Mouse (Mus musculus) gastrocnemius, postnatal 36 days (tissue): ENCODE measurements at regions not wholly inside any gene's neighbourhood (a gene's known extent, or its start where the extent isn't known, plus 50 kb on each side); places are given as distances from the start of the nearest gene placed in this dataset.
A peak's percentile ranks its signal among the peaks of the same experiment; 100 is the strongest.

Experiments used
- DNase-seq, 2 experiments: peaks; one replicate each; pipeline ENCODE4 v3.0.0; 2022
- intact Hi-C: fragments of 180-260 bp; cut with DNase I; formaldehyde crosslinking; loops from one replicate; pipeline ENCODE4 v1.15.1; 2025

DNA sequence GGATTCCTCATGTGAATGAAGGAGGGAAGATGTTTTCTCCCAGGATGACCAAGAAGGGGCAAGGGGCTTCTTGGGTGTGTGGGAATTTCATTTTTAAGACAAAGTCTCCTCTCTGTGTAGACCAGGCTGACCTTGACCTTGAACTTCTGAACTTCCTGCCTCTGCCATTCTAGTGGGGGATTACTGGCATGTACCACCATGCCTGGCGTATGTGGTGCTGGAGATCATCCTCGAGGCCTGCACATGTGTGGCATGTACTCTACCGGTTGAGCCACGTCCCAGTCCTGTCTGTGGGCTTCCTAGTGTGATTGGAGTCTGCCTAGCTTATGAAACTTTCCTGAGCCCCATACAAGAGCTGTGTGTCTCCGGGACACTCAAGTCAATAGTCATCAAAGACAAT is 131.9 kb upstream of the Jade1 start:
- no peak for DNase-seq
- intact Hi-C loops: no loop called here

DNA sequence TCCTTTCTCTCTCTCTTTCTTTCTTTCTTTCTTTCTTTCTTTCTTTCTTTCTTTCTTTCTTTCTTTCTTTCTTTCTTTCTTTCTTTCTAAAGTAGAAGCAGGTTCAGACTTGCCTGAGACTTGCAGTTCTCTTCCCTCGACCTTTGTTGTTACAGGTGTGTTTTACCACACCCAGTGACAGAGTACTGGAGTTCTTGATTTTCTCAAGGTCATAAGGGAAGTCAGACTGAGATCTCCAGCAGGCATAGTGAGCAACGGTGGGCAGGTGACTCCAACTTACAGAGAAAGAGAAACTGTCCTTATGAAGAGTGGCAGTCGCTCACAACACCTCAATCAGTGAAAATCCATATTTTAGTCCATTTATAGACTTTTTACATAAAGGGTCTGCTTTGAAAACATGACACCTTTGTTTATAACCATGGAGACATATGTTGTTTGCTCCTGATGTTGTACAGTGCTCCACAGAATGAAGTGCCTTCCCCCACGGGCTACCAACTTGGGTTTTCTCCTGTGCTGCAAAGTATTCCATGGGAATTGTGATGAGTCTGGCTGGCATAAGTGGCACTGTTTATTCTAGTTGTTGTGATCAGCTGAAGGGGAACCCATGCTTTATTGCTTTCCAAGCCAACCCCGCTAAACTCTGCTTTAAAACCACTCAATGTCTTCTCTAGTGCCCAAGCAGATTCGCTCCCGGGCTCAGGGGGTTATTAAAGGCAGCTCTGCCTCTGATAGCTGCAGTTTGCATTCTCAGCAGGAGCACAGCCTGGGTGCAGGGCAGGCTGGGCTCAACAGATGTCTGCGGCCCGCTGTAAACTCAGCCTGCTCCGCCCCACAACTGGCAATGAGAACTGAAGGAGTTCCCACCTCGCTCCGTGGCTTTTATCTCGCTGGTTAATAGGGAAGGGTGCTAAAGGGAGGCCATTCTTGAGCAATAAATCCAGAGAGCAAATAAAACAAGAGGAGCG is 132.6 kb upstream of the Jade1 start:
- intact Hi-C loops: no loop called here
- no peak for DNase-seq

DNA sequence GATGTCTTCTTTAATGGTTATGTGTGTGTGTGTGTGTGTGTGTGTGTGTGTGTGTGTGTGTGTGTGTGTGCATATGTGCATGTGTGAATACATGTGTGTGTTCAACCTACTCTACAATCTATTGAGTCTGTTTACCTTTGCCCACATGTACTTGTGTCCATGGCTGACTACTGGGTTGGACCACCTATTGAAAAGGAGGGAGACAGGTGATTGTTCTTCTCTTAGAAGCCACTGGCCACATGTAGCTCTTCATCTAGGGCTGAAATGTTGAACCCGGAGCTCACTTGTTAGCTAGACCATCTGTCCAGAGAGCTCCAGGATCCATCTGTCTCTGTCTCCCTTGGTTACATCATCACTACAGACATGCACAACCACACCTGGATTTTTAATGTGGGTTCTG is 141.8 kb upstream of the Jade1 start:
- no peak for DNase-seq
- intact Hi-C loops: no loop called here

DNA sequence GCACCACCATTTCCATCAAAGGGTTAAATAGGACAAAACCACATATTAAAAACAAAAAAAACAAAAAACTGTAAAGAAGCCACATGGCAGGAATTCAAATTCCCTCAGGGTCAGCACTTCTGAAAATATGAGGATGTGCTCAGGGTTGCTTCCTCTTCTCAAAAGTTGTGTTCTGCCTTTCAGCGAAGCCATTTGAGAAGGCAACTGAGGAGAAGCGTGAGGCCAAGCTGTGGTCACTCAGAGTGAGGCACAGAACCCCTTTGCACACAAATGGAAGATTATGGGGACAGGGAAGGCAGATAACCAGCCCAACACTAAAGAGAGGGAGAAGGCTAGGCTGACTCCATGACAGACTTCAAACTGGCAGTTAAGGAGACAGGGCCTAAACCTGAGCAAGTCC is 142.8 kb upstream of the Jade1 start:
- DNase-seq: no peak
- intact Hi-C loops: no loop called here

DNA sequence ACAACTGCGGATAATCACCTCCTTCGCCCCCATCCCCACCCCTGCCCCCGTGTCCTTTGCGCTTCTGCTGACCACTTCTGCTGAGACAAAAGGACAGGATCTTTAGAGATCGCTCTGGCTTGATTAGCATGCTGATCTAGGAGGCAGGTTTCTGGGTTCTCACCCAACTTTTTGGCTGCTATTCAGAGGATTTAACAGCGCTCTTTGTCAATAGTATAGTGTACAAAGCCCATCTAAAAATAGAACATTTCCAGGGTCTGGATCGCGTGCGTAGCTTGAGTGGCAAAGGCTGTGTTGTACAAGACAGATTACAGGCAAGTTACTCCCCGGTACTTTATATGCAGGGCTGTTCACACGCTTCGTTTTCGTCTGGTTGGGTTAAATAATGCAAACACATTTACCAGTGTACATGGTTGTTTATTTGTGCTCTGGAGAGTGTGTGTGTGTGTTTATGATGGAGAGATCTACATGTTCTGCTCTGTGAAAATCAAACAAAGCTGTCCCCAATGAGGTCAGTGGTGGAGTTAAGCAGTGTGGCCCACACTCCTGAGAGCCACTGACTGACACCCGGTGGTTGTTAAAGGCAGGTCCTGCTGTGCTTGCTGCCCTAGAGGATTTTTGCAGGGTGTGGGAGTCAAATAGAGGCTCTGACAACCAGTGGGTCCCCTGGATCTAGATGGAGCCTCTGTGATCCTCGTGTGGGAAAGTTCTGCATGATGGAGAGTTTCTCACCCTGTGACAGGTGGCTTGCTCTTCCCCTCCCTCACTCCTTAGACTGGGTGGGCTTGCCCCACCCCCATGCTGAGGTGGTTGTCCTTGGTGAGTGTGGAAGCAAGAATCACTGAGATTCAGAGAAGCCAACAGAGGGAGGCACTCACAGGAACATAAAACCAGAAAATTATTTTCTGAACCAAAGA is 146.5 kb upstream of the Jade1 start:
- DNase-seq: no peak
- intact Hi-C loops: loop anchor here (5.0 kb wide), 1 partner anchor 42 kb away; no protein-coding TSS in a partner anchor

DNA sequence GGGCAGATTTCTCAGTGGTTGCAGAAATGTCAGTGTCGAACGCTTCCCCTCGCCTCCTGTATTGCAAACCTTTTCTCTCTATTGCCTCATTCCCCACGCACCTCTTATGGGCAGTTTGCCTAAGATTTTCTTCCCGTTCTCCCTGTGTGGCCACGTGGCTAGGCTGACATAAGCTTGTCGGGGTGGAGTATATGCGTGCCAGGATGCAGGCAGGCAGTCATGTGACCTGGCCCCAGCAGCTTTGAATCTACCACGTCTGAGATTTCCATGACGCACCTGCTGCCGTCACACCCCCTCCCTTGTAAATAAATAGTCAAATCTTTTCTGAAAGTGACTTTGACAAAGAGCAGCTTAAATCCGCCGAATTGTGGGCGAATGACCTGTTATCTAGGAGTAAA is 147.1 kb upstream of the Jade1 start:
- intact Hi-C loops: loop anchor here (5.0 kb wide), 1 partner anchor 41 kb away; no protein-coding TSS in a partner anchor
- peak in 1 of 2 experiments; percentile 9 for DNase-seq

DNA sequence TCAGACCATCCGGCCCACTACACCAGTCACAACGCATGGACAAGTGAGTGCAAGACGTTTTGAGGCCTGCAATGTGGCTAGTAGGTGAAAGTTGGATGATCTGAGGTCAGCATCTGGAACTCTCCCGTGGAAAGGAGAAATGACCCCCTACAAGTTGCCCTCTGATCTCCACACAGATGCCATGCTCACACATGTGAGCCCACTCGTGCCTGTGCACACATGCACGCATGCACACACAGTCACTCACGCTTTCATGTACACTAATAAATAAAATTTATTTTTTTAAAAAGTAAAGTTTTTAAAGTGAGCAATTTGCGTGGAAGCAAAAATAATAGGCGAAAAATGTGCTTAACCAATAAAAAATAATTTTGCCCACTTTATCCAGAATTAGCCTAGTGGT is 147.5 kb upstream of the Jade1 start:
- DNase-seq: no peak
- intact Hi-C loops: loop anchor here (5.0 kb wide), 1 partner anchor 41 kb away; no protein-coding TSS in a partner anchor

DNA sequence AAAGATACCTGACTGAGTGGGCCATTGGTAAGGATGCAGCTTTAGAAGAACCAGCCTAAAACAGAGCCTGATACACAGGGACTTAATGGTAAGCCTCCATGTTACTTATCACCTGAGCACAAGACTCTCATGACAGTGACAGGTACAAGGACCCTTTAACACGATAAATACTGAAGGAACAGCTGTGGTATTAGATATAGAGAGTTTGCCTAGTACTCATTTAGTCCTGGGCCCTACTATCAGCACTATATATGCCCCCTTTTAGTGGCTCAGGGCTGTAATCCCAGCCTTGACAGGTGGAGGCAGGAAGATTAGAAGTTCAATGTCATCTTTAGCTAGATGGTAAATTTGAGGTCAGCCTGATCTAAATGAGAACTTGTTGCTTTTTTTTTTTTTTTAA is 148.0 kb upstream of the Jade1 start:
- intact Hi-C loops: loop anchor here (5.0 kb wide), 1 partner anchor 40 kb away; no protein-coding TSS in a partner anchor
- no peak for DNase-seq

DNA sequence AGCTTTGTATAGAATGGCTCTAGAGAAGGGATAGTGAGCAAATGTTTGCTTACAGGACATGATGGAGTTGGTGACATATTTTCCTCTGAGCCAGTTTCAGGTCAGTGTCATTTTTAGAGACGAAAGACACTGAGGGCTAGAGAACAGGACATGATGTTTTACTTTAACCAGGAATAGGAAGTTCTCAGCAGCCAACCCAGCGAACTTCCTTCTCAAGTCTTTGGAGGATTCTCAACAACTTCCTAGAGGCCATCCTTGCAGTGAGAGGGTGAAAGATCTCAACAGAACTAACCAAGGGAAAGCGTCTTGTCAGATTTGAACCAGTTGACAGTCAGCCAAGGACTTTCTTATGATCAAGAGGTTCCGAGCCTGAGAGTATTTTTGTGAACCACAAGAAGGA is 153.7 kb upstream of the Jade1 start:
- intact Hi-C loops: no loop called here
- no peak for DNase-seq

DNA sequence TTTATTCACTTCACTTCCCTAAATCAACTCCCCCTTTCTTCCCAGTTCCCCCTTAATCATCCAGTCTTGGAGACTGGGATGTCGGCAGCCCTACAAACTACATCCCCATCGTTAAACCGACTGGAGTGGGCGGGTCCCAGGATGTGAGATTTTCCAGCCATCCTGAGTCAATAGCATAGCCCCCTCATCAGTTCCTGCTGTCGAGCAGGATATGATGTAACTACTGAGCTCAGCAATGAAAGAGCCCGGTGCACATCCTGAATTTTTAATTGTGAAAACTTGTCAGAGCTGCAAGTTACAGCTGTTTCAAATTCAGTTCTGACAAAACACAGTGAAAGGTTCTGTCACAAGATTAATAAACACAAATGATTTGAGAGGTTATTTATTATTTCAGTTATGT is 165.7 kb upstream of the Jade1 start:
- intact Hi-C loops: no loop called here
- DNase-seq: no peak

DNA sequence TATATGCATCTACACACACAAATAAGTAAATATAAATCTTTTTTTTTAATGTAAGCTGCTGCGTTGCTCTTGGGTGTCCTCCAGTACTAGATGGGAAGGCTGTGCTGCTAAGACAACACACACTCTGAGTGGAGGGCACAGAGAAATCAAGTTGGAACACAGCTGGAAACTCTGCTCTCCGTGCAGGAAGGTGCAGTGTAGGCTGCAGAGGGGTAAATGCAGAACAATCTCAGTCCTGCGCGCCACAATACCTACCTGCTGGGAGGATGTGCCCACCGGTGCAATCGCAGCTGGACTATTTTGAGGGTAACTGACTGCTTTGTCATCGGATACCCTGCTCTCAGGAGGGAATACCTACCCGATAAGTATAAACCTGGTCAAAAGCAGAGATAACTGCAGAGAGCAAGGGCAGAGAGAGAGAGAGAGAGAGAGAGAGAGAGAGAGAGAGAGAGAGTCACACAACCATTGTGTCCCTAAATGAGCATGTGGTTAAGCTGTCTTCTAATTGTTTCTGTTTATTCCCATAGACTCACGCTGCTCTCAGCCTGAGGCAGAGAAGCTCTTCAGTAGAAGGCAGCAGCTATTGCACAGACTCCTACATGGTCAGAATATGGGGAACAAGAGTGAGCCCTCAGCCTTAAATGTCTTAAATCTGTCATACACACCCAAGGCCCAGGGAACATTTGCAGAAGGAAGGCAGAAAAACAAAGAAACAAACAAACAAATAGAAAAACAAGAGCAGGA is 167.9 kb upstream of the Jade1 start:
- no peak for DNase-seq
- intact Hi-C loops: no loop called here

DNA sequence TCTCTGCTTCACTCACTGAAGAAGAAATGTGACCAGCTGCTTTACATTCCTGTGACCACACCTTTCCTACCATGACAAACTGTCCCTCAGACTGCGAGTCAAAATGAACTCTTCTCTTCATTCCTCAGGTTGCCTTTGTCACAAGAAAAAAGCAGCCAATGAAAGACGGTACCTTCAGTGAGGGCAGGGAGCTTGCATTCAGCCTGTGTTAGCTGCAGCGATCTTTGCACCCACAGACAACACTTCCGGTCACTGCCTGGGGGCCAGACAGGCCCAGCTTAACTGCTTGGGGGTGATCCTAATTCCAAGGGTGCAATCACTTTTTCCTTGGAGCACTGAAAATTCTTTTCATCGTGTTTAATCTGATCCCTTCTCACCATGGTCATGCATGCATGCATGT is 169.2 kb upstream of the Jade1 start:
- intact Hi-C loops: no loop called here
- no peak for DNase-seq

DNA sequence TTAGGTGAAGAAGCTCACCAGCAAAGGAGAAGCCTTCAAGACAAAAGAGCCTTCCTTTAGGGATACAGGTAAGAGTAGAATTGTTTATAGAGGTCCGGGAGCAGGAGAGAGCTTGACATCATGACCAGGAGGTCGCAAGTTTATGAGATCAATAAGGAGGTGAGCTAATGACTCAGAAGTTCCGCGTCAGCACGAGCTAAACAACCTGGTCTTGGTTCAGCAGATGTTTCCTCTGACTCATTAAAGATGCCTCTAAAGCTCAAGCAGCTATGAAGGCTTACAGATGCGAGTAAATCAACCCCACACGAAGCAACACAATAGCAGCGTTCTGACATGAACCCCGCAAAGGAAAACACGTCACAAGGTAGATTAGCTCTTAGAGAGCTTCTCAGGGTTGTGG is 171.1 kb upstream of the Jade1 start:
- intact Hi-C loops: no loop called here
- DNase-seq: no peak

DNA sequence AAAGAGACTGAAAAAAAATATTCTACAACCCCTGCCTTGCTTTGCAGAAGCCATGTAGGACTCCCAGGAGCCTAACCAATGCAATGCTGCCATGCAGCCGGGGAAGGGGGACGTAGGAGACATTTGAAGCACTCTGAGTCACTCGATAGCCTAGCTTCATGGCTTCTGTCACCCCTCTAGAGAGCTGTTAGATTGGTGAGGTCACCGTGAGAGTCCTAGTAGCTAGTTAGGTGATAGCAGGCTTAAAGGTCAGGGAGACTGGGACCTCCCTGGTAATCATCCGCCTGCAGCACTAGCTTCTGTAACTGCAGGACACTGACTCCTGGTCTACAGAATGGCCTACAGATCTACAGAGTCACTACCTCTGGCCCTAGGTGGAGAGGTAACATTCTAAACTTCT is 177.0 kb upstream of the Jade1 start:
- intact Hi-C loops: no loop called here
- DNase-seq: no peak

DNA sequence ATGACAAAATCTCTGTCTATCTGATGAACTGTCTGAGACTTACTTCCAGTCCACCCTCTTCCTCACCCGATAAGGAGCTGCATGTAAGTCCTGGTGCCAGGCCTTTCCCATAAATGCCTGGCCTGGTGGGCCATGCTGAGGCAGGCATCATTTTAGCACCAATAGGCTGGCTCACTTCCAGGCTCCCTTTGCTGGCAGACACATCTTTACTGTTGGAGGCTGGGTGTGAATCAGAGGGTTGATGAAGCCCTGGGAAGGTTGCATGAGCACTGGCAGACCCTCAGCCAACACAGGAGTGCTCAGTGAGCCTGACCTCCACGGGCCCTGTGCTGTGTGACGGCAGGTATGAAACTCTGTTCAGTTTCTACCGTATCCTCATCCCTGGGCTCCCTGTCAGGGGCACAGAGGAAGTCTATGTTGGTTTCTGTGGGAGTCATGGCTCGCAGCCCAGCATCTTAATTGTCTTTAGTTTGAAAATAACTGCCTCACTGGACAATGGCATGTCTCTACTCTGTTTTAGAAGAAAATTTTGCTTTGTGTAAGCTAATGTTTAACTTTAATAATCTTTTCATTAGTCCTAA is 177.6 kb upstream of the Jade1 start:
- intact Hi-C loops: no loop called here
- DNase-seq: no peak

DNA sequence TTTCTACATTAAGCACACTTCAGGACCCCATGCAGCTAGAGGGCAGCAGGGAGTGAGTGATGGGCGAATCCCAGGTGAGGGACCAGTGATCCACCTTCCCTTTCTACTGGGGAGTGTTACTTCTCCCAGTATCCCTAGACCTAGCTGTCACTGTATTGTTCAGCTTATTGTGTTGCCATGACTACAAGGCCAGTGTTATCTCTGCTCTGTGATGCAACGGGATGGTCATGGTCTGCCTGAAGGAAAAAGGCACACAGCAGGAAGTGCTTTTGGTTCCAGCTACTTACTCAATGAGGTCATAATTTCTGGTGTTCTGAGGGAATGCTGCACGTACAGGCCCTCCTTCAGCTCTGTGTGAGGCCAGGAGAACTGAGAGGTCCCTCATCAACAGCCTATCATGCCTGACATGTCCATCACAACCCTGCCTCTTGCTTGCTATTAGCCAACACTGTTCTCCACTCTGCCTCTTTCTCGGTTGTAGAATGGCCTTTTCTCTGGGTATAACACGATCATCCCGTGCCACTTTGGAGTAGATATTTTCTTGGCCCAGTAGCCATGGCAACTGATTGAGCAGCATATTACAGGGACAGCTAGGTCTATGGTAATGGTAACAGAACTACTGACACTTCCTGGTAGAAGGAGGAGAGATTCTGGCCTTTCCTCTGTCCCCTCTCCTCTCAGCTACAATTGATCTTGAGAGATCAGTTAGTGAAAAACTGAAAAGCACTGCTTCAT is 178.5 kb upstream of the Jade1 start:
- DNase-seq: no peak
- intact Hi-C loops: no loop called here

DNA sequence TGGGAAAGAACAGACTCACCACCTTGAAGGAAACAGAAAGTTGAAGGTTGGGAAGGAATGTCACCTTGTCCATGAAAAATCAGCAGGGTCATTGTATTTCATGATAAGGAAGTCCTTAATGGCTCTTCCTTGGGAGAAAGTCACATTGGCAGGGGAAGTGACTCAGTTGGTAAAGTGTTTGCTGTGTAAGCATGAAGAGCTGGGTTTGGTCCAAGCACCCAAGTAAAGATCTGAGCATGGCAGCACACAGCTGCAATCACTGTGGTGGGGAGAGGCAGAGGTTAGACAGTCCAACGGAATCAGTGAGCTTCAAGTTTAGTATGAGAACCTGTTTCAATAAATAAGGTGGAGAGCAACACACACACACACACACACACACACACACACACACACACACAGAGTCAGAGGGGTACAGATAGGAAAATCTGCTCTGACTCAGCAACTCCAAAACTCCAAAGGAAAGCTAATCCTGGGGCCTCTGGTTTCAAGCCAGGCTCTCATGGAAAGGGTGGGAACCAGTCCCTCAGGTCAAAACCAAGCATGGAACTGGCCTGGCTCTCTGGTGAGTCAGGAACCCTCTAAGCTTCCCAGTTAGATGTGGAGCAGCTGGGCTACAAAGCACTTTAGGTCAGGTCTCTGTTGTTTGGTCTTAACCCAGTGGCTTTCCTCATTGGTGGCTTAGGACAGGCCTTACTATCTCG is 180.2 kb upstream of the Jade1 start:
- intact Hi-C loops: no loop called here
- DNase-seq: no peak

DNA sequence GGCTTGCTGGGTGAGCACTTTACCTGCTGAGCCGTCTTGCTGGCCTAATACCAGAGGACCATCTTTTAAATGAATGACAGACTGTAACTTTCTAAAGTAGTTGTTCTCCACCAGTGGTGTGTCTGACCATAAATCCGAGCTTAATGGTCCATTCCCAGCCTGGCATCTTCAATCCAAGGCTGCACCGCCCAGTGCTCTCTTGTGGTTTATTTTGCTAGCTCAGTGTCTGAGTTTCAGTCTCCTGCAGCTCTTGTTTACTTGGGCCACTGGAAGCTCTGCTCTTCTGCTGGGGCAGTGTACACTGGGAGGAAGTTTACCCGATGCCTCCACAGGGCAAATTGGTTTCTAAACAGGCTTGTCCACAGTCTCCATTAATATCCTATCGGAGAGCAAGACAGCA is 182.3 kb upstream of the Jade1 start:
- no peak for DNase-seq
- intact Hi-C loops: no loop called here
